Mouse (Mus musculus) embryonic facial prominence, embryonic 15.5 days (tissue): Measurements from ENCODE around the gene Phgr1. TPM values are rescaled to one million over a fixed set of nuclear protein-coding genes. Genes with fewer than 3 reads are reported as not detected.

Experiments
- ATAC-seq: fragments of 200-750 bp; cut with Nextera tagmentation; 2 replicates; pipeline ENCODE4 v1.8.0; 2017; ENCODE audit warnings: low read depth, moderate TSS enrichment; ENCODE audit not compliant: insufficient number of reproducible peaks, low FRiP score, low TSS enrichment
- H3K27ac ChIP-seq: fragments of 300-500 bp; sonication (generic); replicated peaks from 2 replicates; pipeline ENCODE4 v1.5.1; 2015; ENCODE audit warnings: mild to moderate bottlenecking, inconsistent platforms
- H3K27me3 ChIP-seq: fragments of 300-500 bp; sonication (generic); 2 replicates; pipeline ENCODE4 v1.6.1; 2015; ENCODE audit warnings: inconsistent platforms
- H3K36me3 ChIP-seq: fragments of 300-500 bp; sonication (generic); 2 replicates; pipeline ENCODE4 v1.6.1; 2015; ENCODE audit warnings: mild to moderate bottlenecking, inconsistent platforms
- H3K4me1 ChIP-seq: fragments of 300-500 bp; sonication (generic); 2 replicates; pipeline ENCODE4 v1.6.1; 2015; ENCODE audit warnings: inconsistent platforms
- H3K4me2 ChIP-seq: fragments of 300-500 bp; sonication (generic); replicated peaks from 2 replicates; pipeline ENCODE4 v1.6.1; 2015; ENCODE audit warnings: mild to moderate bottlenecking, inconsistent platforms
- H3K4me3 ChIP-seq: fragments of 300-500 bp; sonication (generic); replicated peaks from 2 replicates; pipeline ENCODE4 v1.5.1; 2015; ENCODE audit warnings: mild to moderate bottlenecking, inconsistent platforms
- H3K9ac ChIP-seq: fragments of 300-500 bp; sonication (generic); 2 replicates; pipeline ENCODE4 v1.6.1; 2015; ENCODE audit warnings: inconsistent platforms
- H3K9me3 ChIP-seq: fragments of 300-500 bp; sonication (generic); replicated peaks from 2 replicates; pipeline ENCODE4 v1.6.1; 2016; ENCODE audit warnings: inconsistent platforms
- WGBS: fragments of 180-500 bp; shearing (Covaris S2); methylation state at CpG from one replicate; pipeline ENCODE4 v1.1.7; 2015; 5-methylcytosine and 5-hydroxymethylcytosine counted together
- polyA plus RNA-seq: library from polyadenylated mRNA; unstranded; fragments of >200 nt; fragmentation: Nextera tagmentation; extraction: Ambion mirVana; gene quantifications from 2 replicates; pipeline ENCODE4 v1.2.1, GENCODE M21; 2015

Phgr1 gene
- polyA plus RNA-seq, 1 experiment from 2014 or later = 4.2 TPM

DNA sequence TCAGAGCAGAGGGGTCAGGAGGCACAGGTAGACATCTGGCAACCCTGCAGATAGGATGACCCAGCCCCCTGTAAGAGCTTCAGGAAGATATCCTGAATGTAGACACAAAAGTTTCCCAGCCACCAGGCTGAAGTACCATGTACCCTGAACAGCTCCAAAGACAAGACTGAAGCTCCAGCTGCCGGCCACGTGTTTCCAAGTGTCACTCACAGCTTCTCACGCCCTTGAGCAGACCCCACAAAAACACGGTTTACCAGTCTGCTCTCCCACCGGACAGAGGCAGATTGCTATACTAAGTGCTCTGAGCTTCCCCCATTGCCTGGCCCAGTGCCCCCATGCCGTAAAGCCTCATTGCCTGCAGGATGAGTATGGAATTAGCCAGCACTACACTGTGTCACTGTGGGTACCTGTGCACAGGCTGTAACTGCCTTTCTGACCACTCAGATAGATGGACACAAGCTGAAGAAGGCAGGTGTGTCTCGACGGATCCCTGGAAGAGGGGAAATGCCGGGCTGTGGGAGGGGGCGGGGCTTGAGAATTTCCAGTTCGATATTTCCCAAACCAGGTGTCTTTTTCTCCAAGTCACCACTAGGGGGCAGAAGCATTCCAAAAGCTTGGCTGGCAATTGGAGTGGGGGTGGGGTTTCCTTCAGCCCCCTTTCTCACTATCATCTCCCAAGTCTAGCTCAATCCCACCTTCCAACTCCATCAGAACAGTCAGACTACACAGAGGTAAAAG, 8.3 kb upstream of the Phgr1 start:
- WGBS = 12% methylated on average over 11 of the region's 11 CpGs
- 0 out of 2 replicates have a peak overlapping the region, but pooled peaks have one; percentile 17 for H3K4me2 ChIP-seq
- no peaks in the 10 kb centered on the region; the same call in 1 of the 2 replicates for H3K27me3 ChIP-seq
- no peaks in the 10 kb centered on the region for H3K9me3 ChIP-seq
- peaks cover 37% of the 10 kb centered on the region for H3K4me1 ChIP-seq
- H3K4me3 ChIP-seq = no peak overlapping the region
- H3K36me3 ChIP-seq = no peaks in the 10 kb centered on the region
- no peak overlapping the region for H3K27ac ChIP-seq
- no peak overlapping the region for H3K9ac ChIP-seq
- no peak for ATAC-seq

DNA sequence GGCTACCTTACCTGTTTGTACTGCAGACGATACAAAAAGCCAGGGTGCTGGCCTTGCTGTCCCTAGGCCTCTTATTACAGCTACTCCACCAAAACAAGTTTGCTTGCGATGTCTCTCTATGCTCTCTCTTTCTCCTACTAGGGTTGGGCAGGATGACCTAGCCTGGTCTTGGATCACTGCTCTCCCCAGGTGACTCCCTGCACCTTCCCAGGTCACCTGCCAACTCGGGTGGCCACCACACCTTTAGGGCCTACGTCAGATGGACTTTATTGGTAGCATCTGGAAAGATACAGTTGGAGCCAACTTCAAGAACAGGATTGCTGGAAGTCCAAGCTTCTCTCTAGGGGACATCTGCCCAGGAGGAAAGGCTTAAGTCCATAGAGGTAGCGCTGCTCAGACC, 7.7 kb upstream of the Phgr1 start:
- WGBS = 70% methylated on average over 5 of the region's 5 CpGs
- no peak for ATAC-seq
- peaks cover 33% of the 10 kb centered on the region for H3K4me1 ChIP-seq

DNA sequence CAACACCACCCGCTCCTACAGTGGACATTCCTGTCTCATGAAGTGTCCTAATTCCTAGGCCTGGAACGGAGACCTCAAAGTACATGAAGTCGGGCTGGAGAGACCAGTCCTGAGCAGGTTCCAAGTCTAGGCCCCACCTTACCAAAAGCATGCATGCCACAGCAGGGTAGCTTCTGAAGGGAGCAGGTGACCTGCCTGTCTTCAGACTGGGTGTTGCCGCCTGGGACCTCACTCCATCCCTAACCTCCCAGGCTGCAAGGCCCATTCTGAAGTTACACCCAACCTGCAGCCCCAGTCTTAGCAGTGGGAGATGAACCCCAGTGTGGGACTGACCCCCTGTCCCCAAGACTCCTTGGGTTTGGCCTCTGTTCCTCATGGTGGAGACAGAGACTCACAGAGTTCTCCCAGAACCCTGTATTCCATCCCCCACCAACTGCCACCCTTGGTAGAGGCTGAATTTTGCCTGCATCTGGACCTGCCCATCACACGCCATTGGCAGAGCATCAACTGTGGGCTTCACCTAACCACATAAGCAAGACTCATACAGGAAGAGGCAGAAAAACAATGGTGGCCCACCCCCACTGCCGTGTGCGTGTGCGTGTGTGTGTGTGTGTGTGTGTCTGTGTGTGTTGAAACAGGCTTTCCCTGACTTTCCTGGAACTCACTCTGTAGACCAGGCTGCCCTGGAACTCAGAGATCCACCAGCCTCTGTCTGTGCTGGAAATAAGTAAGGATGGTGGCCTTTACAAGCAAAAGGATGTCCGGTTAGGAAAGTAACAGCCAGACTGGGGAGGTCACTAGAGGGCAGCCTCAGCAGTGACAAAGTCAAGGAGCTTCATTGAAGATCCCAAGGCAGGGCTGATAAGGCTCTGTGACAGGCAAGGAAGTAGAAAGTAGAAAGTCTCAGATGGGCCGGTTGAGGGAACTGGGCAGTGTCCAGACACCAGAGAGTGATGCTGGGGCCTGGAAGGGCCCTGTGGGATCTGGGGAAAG, 6.2 kb upstream of the Phgr1 start:
- ATAC-seq = no peak

More for the DNA sequence above, 7.7 kb upstream of the Phgr1 start:
- Histone ChIP-seq H3K9me3 (no peaks in the 10 kb centered on the region), H3K27ac (no peak overlapping the region), H3K9ac (no peak overlapping the region), H3K4me2 (no peak overlapping the region), H3K27me3 (no peaks in the 10 kb centered on the region), H3K4me3 (no peak overlapping the region), H3K36me3 (no peaks in the 10 kb centered on the region)

DNA sequence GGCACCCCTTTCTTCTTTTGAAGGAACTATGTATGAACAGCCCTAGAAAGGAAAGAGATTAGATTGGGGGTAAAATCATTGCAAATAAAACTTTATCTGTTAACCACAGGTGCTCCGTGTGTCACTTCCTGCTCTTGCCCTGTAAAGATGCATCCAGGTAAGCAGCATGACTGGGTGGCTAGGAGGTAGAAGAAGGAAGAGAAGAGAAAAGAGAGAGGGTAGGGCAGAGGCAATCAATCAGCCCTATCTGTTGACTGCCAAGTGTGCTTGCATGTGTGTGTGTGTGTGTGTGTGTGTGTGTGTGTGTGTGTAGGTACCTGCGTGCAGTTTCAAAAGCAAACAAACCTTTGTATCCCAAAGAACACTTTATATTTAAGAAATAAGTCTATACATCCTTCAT, 2.0 kb downstream of the Phgr1 start:
- no peak overlapping the region for H3K27ac ChIP-seq
- no peaks in the 10 kb centered on the region for H3K9me3 ChIP-seq
- H3K4me3 ChIP-seq = no peak overlapping the region
- no peaks in the 10 kb centered on the region for H3K36me3 ChIP-seq
- no peak overlapping the region for H3K9ac ChIP-seq
- peaks cover 12% of the 10 kb centered on the region for H3K4me1 ChIP-seq
- H3K27me3 ChIP-seq = no peaks in the 10 kb centered on the region; the same call in 1 of the 2 replicates
- 71% methylated on average over 2 of the region's 2 CpGs for WGBS
- no peak for ATAC-seq
- no peak overlapping the region for H3K4me2 ChIP-seq

More for the DNA sequence above, 6.2 kb upstream of the Phgr1 start:
- Histone ChIP-seq H3K27ac (no peak overlapping the region), H3K36me3 (no peaks in the 10 kb centered on the region), H3K4me2 (no peak overlapping the region), H3K4me1 (peaks cover 27% of the 10 kb centered on the region), H3K9me3 (no peaks in the 10 kb centered on the region), H3K9ac (no peak overlapping the region), H3K27me3 (no peaks in the 10 kb centered on the region), H3K4me3 (no peak overlapping the region)
- WGBS = 68% methylated on average over 10 of the region's 10 CpGs

DNA sequence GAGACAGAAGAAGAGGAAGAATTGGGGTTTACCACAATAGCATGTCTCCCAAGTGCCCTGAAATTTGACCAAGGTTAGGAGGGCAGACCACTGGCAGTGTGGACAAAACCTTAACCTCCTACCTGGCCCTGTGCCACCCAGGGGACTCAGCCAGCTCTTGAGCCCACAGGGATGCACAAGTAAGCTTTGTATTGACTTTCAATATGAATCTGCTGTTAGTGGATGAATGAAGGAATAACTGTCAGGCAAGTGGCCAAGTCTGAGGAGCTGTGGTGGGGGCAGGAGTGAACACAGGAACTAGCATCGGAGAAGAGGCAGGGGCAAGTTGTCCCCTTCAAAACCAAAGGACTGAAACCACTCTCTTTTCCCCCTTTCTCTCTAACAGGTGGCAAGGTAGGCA, 2.8 kb downstream of the Phgr1 start:
- peaks cover 2% of the 10 kb centered on the region; the same call in 1 of the 2 replicates for H3K27me3 ChIP-seq
- no peak overlapping the region for H3K4me3 ChIP-seq
- H3K36me3 ChIP-seq = no peaks in the 10 kb centered on the region
- H3K9ac ChIP-seq = no peak overlapping the region
- no peaks in the 10 kb centered on the region for H3K9me3 ChIP-seq
- WGBS = 56% methylated on average over 1 of the region's 1 CpGs
- no peak overlapping the region for H3K27ac ChIP-seq
- ATAC-seq = no peak
- peaks cover 18% of the 10 kb centered on the region for H3K4me1 ChIP-seq
- no peak overlapping the region for H3K4me2 ChIP-seq

DNA sequence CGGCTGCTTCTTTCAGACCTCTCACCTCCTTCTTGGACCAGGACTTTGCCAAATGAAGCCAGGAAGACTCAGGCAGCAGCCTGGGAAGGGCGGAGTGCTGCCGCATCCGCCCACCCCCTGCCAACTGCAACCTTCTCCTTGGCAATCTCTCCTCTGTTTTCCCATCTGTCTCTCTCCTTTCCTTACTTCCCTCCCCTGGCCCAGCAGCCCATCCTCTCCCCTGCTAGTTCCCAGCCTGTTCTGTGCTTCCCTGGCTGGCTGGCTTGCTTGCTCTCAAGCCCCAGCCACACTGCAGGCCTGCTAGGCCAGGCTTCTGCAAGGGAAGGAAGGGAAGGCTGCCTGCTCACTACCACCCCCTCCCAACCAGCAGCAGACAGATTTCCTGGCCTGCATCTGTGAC, 3.3 kb downstream of the Phgr1 start:
- WGBS = 59% methylated on average over 4 of the region's 4 CpGs
- H3K36me3 ChIP-seq = no peaks in the 10 kb centered on the region
- H3K4me1 ChIP-seq = peaks cover 18% of the 10 kb centered on the region
- no peak overlapping the region for H3K9ac ChIP-seq
- H3K27ac ChIP-seq = no peak overlapping the region
- H3K4me3 ChIP-seq = no peak overlapping the region
- H3K4me2 ChIP-seq = no peak overlapping the region
- H3K9me3 ChIP-seq = no peaks in the 10 kb centered on the region
- ATAC-seq = no peak
- peaks cover 2% of the 10 kb centered on the region; the same call in 1 of the 2 replicates for H3K27me3 ChIP-seq

DNA sequence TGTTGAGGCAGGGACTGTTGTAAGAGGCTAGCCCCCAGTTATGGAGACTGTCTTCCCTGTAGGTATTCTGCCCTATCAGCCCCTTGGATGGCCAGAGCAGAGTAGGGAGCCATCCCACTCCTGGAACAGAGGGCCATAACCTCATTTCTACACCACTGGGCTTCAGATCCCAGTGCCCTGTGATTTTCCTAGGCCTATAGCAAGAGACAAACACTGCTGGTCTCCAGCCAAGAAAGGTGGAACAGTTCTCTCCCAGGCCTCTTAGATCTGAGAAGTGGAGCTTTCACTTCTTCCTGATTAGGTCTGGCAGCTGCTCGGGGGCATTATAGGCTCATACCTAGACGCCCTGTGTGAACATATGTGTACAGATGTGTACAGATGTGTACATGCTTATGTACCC, 3.7 kb downstream of the Phgr1 start:
- no peaks in the 10 kb centered on the region for H3K9me3 ChIP-seq
- H3K4me3 ChIP-seq = no peak overlapping the region
- 57% methylated on average over 2 of the region's 2 CpGs for WGBS
- H3K4me1 ChIP-seq = peaks cover 18% of the 10 kb centered on the region
- no peaks in the 10 kb centered on the region for H3K36me3 ChIP-seq
- ATAC-seq = no peak
- no peak overlapping the region for H3K27ac ChIP-seq
- peaks cover 2% of the 10 kb centered on the region; the same call in 1 of the 2 replicates for H3K27me3 ChIP-seq
- H3K9ac ChIP-seq = no peak overlapping the region
- H3K4me2 ChIP-seq = no peak overlapping the region

DNA sequence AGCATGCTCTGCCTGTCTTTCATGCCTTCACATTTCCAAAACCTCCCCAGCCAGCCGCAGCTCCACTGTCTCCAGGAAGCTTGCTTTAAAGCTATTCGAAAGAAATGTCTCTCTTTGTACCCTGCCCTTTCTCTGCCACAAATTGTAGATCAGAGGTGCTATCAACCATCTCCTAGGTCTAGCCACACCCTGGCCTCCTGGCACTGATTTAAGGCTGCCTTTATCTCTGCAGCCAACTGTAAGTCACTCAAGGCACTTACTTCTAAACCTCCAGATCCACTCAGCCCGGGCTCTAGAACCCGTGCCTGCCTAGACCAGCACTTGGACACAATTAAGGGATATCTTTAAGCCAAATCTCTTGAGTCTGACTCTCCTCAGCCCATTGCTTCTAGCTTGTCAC, 5.8 kb downstream of the Phgr1 start:
- no peak overlapping the region for H3K9ac ChIP-seq
- H3K27me3 ChIP-seq = peaks cover 8% of the 10 kb centered on the region; the same call in 1 of the 2 replicates
- H3K9me3 ChIP-seq = no peaks in the 10 kb centered on the region
- WGBS = 69% methylated on average over 4 of the region's 4 CpGs
- H3K4me1 ChIP-seq = peaks cover 18% of the 10 kb centered on the region
- ATAC-seq = no peak
- H3K4me2 ChIP-seq = no peak overlapping the region
- no peak overlapping the region for H3K27ac ChIP-seq
- H3K4me3 ChIP-seq = no peak overlapping the region
- no peaks in the 10 kb centered on the region for H3K36me3 ChIP-seq

DNA sequence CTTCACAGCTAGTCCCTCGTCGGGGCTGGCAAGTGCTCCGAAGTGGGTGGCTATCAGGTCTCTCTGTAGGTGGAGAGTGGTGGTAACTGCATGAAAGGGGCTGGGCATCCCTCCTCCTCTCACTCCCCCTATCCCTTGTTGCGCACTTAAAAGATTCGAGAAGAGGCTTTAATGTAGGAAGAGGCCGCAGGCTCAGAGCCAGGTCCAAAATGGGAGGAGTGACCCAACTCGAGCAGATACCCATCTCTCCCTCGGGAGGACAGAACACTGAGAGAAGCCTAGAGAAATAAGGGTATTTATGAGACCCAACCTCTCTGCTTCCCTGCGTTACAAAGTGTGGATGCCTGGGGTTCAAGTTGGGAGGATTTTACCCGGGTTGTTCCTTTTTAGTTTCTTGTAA, 6.5 kb downstream of the Phgr1 start:
- 0 out of 2 replicates have a peak overlapping the region, but pooled peaks have one; percentile 12 for H3K9ac ChIP-seq
- no peaks in the 10 kb centered on the region for H3K36me3 ChIP-seq
- H3K4me3 ChIP-seq = peak overlapping the region; percentile 39
- peaks cover 18% of the 10 kb centered on the region for H3K4me1 ChIP-seq
- H3K27ac ChIP-seq = no peak overlapping the region
- peak overlapping the region; percentile 60 for H3K4me2 ChIP-seq
- WGBS = 13% methylated on average over 10 of the region's 10 CpGs
- peaks cover 8% of the 10 kb centered on the region; the same call in 1 of the 2 replicates for H3K27me3 ChIP-seq
- no peak for ATAC-seq
- H3K9me3 ChIP-seq = no peaks in the 10 kb centered on the region

DNA sequence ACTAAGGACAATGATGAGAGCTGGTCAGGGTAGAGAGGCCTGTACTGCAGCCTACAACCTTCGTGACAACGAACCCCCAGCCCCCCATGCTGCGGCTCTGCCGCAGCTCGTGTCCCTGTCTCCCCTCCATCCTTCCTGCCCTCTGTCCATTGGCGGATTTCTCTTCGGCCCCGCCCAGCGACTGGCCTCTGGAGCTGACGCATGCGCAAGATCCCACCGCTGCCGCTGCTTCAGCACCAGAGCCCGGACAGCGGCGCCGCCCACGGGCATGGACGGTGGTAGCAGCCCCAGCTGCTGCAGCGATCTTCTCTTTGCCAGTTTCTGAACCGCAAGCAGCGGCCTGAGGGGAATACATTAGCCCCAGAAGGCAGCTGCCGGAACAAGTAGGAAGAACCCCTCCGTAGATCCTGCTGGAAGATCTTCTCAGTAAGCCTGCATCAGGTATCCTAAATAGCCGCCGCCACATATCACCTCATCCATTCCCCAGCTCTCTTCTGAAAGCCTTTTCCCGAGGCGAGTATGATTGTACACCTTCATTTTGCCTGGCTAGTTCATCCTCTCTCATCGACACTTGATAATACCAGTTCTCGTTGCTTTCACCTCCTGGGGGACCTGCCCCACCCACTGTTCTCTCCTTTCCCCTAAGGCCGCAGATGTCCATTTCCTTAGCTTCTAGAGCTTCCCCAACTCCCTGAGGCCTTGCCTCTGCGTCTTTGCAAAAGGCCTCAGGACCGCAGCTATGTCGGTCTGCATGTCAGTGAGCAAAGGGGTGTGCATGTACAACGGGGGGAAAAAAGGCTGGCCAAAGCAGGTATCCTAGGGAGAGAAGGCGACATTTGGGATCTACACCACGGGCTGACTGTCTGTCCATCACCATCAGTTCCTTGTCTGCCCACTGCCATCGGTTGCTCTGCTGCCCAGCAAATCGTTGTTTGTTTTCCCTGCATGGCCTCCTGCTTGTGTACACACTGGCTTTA, 7.2 kb downstream of the Phgr1 start, which contains the start of gene Disp2:
Disp2 (plus strand) TSS at position 216 of the 977 bp plus-strand sequence.
- Histone ChIP-seq H3K9ac (0 out of 2 replicates have a peak within 1 kb of the TSS, but pooled peaks have one; percentile 12), H3K4me1 (peaks cover 18% of the 10 kb centered on the region), H3K4me2 (peak within 1 kb of the TSS; percentile 60), H3K27ac (no peak within 1 kb of the TSS), H3K4me3 (peak within 1 kb of the TSS; percentile 39), H3K27me3 (peaks cover 8% of the 10 kb centered on the region; the same call in 1 of the 2 replicates), H3K9me3 (no peaks in the 10 kb centered on the region), H3K36me3 (no peaks in the 10 kb centered on the region)
- 10% methylated on average over 39 of the region's 39 CpGs for WGBS
- peak; percentile 86 for ATAC-seq
